Mouse (Mus musculus) G1E (cell line): ENCODE measurements around the gene Cish.

Experiments used
- CTCF ChIP-seq: IDR thresholded peaks from 2 replicates; pipeline ENCODE4 v1.5.1; 2012; ENCODE audit warnings: low read depth, low read length, inconsistent platforms, mixed read lengths
- GATA1 ChIP-seq: IDR thresholded peaks from 2 replicates; pipeline ENCODE4 v1.6.1; 2012; ENCODE audit warnings: borderline replicate concordance, low read length, inconsistent platforms, mixed read lengths
- POLR2AphosphoS5 ChIP-seq: IDR thresholded peaks from 2 replicates; pipeline ENCODE4 v1.6.1; 2012; ENCODE audit warnings: low read depth, low read length, inconsistent platforms; ENCODE audit not compliant: insufficient replicate concordance
- TAL1 ChIP-seq: conservative IDR thresholded peaks from 2 replicates; pipeline ENCODE4 v1.6.1; 2012; ENCODE audit warnings: low read depth, low read length, inconsistent platforms, mixed read lengths

- TF ChIP-seq CTCF (no peak), POLR2AphosphoS5 (no peak; the same call in 1 of the 2 replicates), GATA1 (no peak), TAL1 (no peak)
These were observed 9.2 kb downstream of the Cish start for GRCm38 (mm10) chr9:107305012-107305411.
